Mouse (Mus musculus) kidney, embryonic 14.5 days (tissue): ENCODE measurements around the gene Olfr283. TPM values are rescaled to one million over a fixed set of nuclear protein-coding genes. Genes with fewer than 3 reads are reported as not detected.
"Not testable (repeated sequence)": the region's sequence is repeated elsewhere in the genome, so short reads cannot be mapped to it uniquely, and the experiment has no call there.

Source experiments
- ATAC-seq: fragments of 200-750 bp; cut with Nextera tagmentation; 2 replicates; pipeline ENCODE4 v1.8.0; 2017; ENCODE audit warnings: moderate number of reproducible peaks, mild to moderate bottlenecking, moderate TSS enrichment, moderate library complexity; ENCODE audit not compliant: low FRiP score, low TSS enrichment
- H3K27ac ChIP-seq: fragments of 300-500 bp; sonication (generic); 2 replicates; pipeline ENCODE4 v1.5.1; 2014; ENCODE audit warnings: low read depth, mild to moderate bottlenecking, low read length, moderate library complexity, mixed read lengths
- H3K27me3 ChIP-seq: fragments of 300-500 bp; sonication (generic); 2 replicates; pipeline ENCODE4 v1.6.1; 2014; ENCODE audit warnings: mild to moderate bottlenecking, low read length; ENCODE audit not compliant: control insufficient read depth, insufficient read depth
- H3K36me3 ChIP-seq: fragments of 300-500 bp; sonication (generic); 2 replicates; pipeline ENCODE4 v1.6.1; 2014; ENCODE audit warnings: low read length, mixed read lengths; ENCODE audit not compliant: control insufficient read depth, insufficient read depth
- H3K4me1 ChIP-seq: fragments of 300-500 bp; sonication (generic); 2 replicates; pipeline ENCODE4 v1.6.1; 2014; ENCODE audit warnings: low read length, mixed read lengths; ENCODE audit not compliant: control insufficient read depth, insufficient read depth
- H3K4me2 ChIP-seq: fragments of 300-500 bp; sonication (generic); replicated peaks from 2 replicates; pipeline ENCODE4 v1.6.1; 2014; ENCODE audit warnings: low read depth, mild to moderate bottlenecking, low read length
- H3K4me3 ChIP-seq: fragments of 300-500 bp; sonication (generic); 2 replicates; pipeline ENCODE4 v1.5.1; 2014; ENCODE audit warnings: mild to moderate bottlenecking, low read length
- H3K9ac ChIP-seq: fragments of 300-500 bp; sonication (generic); 2 replicates; pipeline ENCODE4 v1.6.1; 2014; ENCODE audit warnings: low read depth, mild to moderate bottlenecking, low read length, moderate library complexity
- H3K9me3 ChIP-seq: fragments of 300-500 bp; sonication (generic); 2 replicates; pipeline ENCODE4 v1.6.1; 2016; ENCODE audit warnings: low read length; ENCODE audit not compliant: control insufficient read depth
- WGBS: fragments of 180-500 bp; shearing (Covaris S2); extraction: QIAGEN DNeasy Blood & Tissue Kit; methylation state at CpG from one replicate; pipeline ENCODE4 v1.1.7; 2014; 5-methylcytosine and 5-hydroxymethylcytosine counted together
- polyA plus RNA-seq: library from polyadenylated mRNA; unstranded; fragments of >200 nt; fragmentation: Nextera tagmentation; extraction: Ambion mirVana; gene quantifications from 2 replicates; pipeline ENCODE4 v1.2.1, GENCODE M21; 2014

The Olfr283 gene
- not detected in 2 replicates for polyA plus RNA-seq

- Histone ChIP-seq H3K27me3 (no peaks in the 10 kb centered on the region), H3K4me2 (no peak within 1 kb of the TSS), H3K9me3 (no peaks in the 10 kb centered on the region), H3K4me1 (no peaks in the 10 kb centered on the region), H3K27ac (no peak within 1 kb of the TSS), H3K4me3 (no peak within 1 kb of the TSS), H3K9ac (no peak within 1 kb of the TSS), H3K36me3 (no peaks in the 10 kb centered on the region)
- 86% methylated on average over 6 of the region's 6 CpGs for WGBS
- no peak for ATAC-seq
Measured at GRCm38 (mm10) chr15:98380846-98381245, at the start of gene Olfr283. Gene Olfr283 (minus strand): TSS chr15:98380946.

- no peak overlapping the region for H3K4me2 ChIP-seq
- H3K27ac ChIP-seq: no peak overlapping the region
- H3K9ac ChIP-seq: no peak overlapping the region
- 34% methylated on average over 7 of the region's 7 CpGs for whole genome bisulfite sequencing
- no peak overlapping the region for H3K4me3 ChIP-seq
- no peaks in the 10 kb centered on the region for H3K9me3 ChIP-seq
- no peak for ATAC-seq
- H3K27me3 ChIP-seq: no peaks in the 10 kb centered on the region
- H3K4me1 ChIP-seq: no peaks in the 10 kb centered on the region
- no peaks in the 10 kb centered on the region for H3K36me3 ChIP-seq
Measured at GRCm38 (mm10) chr15:98425188-98425587, 44.4 kb upstream of the Olfr283 start.

- Histone ChIP-seq H3K9ac (no peak overlapping the region), H3K27ac (no peak overlapping the region), H3K4me2 (peak overlapping the region; percentile 12; the same call in 1 of the 2 replicates), H3K9me3 (no peaks in the 10 kb centered on the region), H3K27me3 (no peaks in the 10 kb centered on the region), H3K36me3 (no peaks in the 10 kb centered on the region), H3K4me1 (no peaks in the 10 kb centered on the region), H3K4me3 (no peak overlapping the region)
- ATAC-seq: no peak
- WGBS: 30% methylated on average over 6 of the region's 6 CpGs
Measured at GRCm38 (mm10) chr15:98424753-98425152, 44.0 kb upstream of the Olfr283 start.

- H3K4me2 ChIP-seq: peak overlapping the region; percentile 12; the same call in 1 of the 2 replicates
- no peak for ATAC-seq
- H3K27ac ChIP-seq: no peak overlapping the region
- no peaks in the 10 kb centered on the region for H3K9me3 ChIP-seq
- H3K36me3 ChIP-seq: no peaks in the 10 kb centered on the region
- no peaks in the 10 kb centered on the region for H3K27me3 ChIP-seq
- no peak overlapping the region for H3K4me3 ChIP-seq
- H3K4me1 ChIP-seq: no peaks in the 10 kb centered on the region
- 63% methylated on average over 14 of the region's 14 CpGs for WGBS
- H3K9ac ChIP-seq: no peak overlapping the region
Measured at GRCm38 (mm10) chr15:98424326-98424725, 43.6 kb upstream of the Olfr283 start.

- no peaks in the 10 kb centered on the region for H3K27me3 ChIP-seq
- no peak overlapping the region for H3K27ac ChIP-seq
- H3K4me1 ChIP-seq: no peaks in the 10 kb centered on the region
- no peak overlapping the region for H3K4me2 ChIP-seq
- no peak overlapping the region for H3K4me3 ChIP-seq
- no peaks in the 10 kb centered on the region for H3K36me3 ChIP-seq
- H3K9me3 ChIP-seq: no peaks in the 10 kb centered on the region
- no peak for ATAC-seq
- no peak overlapping the region for H3K9ac ChIP-seq
- WGBS: 61% methylated on average over 4 of the region's 4 CpGs
Measured at GRCm38 (mm10) chr15:98420897-98421296, 40.2 kb upstream of the Olfr283 start.

- no peak overlapping the region for H3K9ac ChIP-seq
- H3K27me3 ChIP-seq: no peaks in the 10 kb centered on the region
- H3K4me3 ChIP-seq: no peak overlapping the region
- WGBS: 65% methylated on average over 7 of the region's 7 CpGs
- no peak overlapping the region for H3K27ac ChIP-seq
- no peaks in the 10 kb centered on the region for H3K9me3 ChIP-seq
- ATAC-seq: no peak
- no peaks in the 10 kb centered on the region for H3K36me3 ChIP-seq
- H3K4me2 ChIP-seq: no peak overlapping the region
- H3K4me1 ChIP-seq: no peaks in the 10 kb centered on the region
Measured at GRCm38 (mm10) chr15:98418096-98418495, 37.4 kb upstream of the Olfr283 start.

- 35% methylated on average over 2 of the region's 3 CpGs for WGBS
- not testable (repeated sequence) for ATAC-seq, H3K4me2 ChIP-seq
Measured at GRCm38 (mm10) chr15:98417285-98417684, 36.5 kb upstream of the Olfr283 start.

GRCm38 (mm10) chr15:98416802-98417201 is 36.1 kb upstream of the Olfr283 start:
- not testable (repeated sequence) for H3K27ac ChIP-seq, H3K4me1 ChIP-seq, H3K36me3 ChIP-seq, H3K4me3 ChIP-seq, H3K27me3 ChIP-seq, H3K9me3 ChIP-seq, H3K9ac ChIP-seq, H3K4me2 ChIP-seq, ATAC-seq

More at GRCm38 (mm10) chr15:98417285-98417684, 36.5 kb upstream of the Olfr283 start:
- not testable (repeated sequence) for H3K4me1 ChIP-seq, H3K9me3 ChIP-seq, H3K36me3 ChIP-seq, H3K9ac ChIP-seq, H3K27me3 ChIP-seq, H3K4me3 ChIP-seq, H3K27ac ChIP-seq

- WGBS: 72% methylated on average over 4 of the region's 4 CpGs
- H3K4me1 ChIP-seq: no peaks in the 10 kb centered on the region
- ATAC-seq: no peak
Measured at GRCm38 (mm10) chr15:98415996-98416395, 35.2 kb upstream of the Olfr283 start.

More at GRCm38 (mm10) chr15:98415996-98416395, 35.2 kb upstream of the Olfr283 start:
- Histone ChIP-seq H3K4me3 (no peak overlapping the region), H3K4me2 (no peak overlapping the region), H3K9ac (no peak overlapping the region), H3K27me3 (no peaks in the 10 kb centered on the region), H3K27ac (no peak overlapping the region), H3K36me3 (no peaks in the 10 kb centered on the region), H3K9me3 (no peaks in the 10 kb centered on the region)
